Mouse (Mus musculus) liver, postnatal 0 days (tissue): ENCODE measurements around the gene Cyp2d11.

Experiments used
- CTCF ChIP-seq: sonication (generic); IDR thresholded peaks from 2 replicates; pipeline ENCODE4 v1.5.1; 2016; ENCODE audit warnings: antibody characterized with exemption, low read depth
- EP300 ChIP-seq: IDR thresholded peaks from 2 replicates; pipeline ENCODE4 v1.6.1; 2016; ENCODE audit warnings: antibody characterized with exemption, low read depth, mild to moderate bottlenecking

DNA sequence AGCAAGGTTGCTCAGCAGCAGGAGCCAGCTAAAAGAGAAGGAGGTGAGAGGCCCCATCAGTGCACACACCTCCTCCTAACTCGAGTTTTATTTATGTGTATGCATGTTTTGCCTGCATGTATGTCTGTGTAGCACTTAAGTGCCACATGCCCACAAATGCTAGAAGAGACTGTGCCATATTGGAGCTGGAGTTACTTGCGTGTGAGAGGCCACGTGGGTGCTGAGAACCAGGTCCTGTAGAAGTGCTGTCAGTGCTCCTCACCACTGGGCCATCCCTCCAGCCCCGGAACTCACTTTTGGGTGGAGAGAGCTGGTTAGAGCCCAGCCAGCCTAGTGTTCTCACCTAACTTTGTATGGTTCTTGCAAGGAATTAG lies 46.5 kb downstream of the Cyp2d11 start:
- no peak for TF ChIP-seq CTCF
- no peak for TF ChIP-seq EP300
